Mouse (Mus musculus): Measurements from ENCODE around the gene Baz2b. TPM values are rescaled to one million over a fixed set of nuclear protein-coding genes. Genes with fewer than 3 reads are reported as not detected.
"Not testable (repeated sequence)": the region's sequence is repeated elsewhere in the genome, so short reads cannot be mapped to it uniquely, and the experiment has no call there.

Baz2b gene
- total RNA-seq, 2 experiments from 2014 or later, result 23.4 to 27.8 TPM

DNA sequence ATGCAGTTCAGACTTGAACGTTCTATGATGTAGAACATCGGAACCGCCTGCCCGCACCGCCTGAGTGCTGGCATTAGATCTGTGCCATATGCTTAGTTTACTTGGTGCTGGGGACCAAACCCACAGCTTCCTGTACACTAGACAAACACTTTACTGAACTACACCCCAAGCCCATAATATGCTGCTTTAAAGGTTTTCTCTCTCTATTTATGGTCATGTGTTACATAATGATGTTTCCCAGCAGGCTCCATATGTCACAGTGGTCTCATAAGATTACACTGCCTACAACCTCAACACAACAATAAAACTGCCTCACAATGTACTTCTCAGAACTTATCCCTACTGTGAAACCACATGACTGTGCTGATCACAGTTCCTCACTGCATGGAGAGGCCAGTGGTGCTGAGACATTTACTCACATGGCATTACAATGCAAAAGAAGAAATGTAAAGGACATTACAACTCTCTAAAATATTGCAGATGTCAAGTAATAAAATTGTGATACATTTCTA, 9.5 kb downstream of the Baz2b start:
- DNase-seq, result no peak

DNA sequence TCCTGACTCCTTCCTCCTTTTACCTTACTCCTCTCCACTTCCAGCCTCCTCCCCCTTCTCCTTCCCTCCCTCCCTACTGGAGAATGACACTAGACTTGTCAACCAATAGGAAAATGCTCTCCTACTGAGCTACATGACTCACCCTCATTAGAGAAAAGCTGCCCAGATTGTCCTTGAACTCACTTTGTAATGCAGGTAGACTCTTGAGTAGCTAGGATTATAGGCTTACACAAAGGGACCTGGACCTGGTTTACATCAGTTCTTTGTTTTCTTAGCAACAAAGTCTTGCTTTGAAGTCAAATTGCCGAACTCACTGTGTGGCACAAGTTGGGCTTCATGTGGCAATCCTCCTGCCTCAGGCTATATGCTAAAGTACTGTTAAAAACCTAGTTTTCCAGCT, 12.8 kb downstream of the Baz2b start:
- no peak for DNase-seq

GRCm38 (mm10) chr2:60181696-60182095, 27.9 kb downstream of the Baz2b start:
- no peak for DNase-seq

DNA sequence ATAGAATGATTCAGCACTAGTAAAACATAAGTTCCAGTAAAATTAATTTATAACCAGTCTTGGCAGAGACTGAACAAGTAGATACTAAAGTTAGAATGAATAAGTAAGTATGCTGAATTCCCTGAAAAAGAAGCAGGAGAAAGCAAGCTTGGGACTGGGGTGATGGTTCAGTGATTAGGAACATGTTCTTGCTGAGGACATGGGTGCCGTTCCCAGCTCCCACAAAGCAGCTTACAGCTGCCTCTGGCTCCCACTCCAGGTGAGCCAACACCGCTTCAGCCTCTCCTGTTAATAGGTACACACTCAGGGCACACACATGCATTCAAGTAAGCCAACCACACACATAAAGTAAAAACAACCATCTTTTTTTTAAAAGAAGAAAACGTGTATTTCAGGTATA, 32.1 kb downstream of the Baz2b start:
- no peak for DNase-seq

DNA sequence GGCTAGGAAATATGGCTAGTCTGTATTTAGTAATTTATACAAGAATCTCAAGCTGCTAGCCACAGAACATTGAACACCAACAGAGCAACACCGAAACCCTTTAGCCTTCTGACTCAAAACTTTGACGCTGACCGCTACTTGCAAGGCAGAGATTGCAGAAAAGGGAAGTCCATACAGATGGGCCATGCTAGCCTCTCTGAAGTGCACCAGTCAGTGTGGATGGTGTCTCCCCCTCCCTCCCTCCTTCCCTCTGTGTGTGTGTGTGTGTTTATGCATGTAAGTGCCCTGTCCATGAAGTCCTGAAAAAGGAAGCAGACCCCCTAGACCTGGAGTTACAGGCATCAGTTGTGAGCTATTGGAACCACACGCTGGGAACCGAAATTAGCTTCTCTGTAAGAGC, 33.6 kb downstream of the Baz2b start:
- no peak for DNase-seq

DNA sequence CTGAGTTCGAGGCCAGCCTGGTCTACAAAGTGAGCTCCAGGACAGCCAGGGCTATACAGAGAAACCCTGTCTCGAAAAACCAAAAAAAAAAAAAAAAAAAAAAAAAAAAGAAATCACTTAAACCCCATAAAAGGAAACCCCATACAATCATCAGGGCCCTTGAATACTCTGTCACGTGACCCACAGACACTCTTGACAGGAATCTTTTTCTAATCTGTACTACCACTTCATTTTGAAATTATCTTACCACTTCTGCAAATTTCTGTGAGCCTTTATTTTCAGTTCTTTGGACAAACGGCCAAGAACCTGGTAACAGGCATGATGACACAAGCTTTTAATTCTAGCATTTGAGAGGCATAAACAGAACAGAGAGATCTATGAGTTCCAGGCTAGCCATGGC, 34.6 kb downstream of the Baz2b start:
- no peak for DNase-seq

DNA sequence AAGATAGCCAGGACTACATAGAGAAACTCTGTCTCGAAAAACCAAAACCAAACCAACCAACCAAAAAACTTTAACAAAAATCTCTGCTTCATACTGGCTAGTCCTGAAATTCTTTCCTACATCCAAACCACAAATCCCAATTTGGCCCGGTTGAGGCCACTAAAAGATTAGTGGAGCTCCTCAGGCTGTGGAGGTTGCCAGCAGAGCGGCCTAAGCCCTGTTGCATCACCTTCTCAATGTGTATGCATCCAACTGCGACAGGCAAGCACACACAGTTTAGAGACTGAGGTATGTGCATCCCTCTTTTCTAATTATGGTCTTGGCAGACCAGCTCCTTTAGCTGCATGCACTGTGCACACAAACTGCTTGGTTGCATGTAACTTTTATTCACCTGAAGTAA, 36.0 kb downstream of the Baz2b start:
- no peak for DNase-seq

GRCm38 (mm10) chr2:60173190-60173589, 36.4 kb downstream of the Baz2b start:
- no peak for DNase-seq

DNA sequence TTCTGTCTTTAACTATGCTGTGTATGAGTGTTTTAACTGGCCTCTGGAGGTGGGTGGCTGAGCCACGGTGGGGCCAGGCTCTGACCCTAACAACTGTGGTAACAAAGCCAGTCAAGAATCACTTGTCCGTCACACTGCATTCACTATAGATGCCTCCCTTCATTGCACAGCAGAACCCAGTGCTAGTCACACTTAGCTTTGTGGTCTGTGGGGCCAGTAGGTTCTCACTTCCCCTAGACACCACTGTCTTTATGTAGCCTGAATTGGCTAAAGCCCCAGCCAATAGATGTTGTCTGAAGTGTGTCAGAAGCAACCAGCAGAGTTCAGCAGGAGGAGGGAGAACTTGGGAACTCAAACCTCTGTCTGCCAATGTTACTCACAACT, 37.1 kb downstream of the Baz2b start:
- no peak for DNase-seq

- peak; percentile 14 for DNase-seq
These were observed 37.7 kb downstream of the Baz2b start for GRCm38 (mm10) chr2:60171786-60172530.

DNA sequence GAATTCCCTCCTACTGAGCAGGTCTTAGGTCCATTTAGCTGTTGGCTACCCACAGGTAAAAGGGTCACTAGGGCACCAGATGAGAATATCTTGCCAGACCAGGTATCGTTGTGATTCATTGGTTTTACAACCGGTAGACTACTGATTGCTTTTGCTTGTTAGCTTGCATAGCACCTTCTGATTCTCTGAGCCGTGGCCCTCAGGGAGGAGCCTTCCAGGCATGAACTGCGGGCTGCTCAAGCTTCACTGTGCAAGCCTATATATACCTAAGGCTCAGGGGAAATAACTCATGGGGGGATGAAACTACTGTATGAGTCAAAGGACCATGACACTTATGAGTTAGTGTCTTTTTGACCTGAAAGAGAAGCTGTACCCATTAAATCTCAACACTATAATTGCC, 42.8 kb downstream of the Baz2b start:
- no peak for DNase-seq

GRCm38 (mm10) chr2:60165679-60166078, 44.0 kb downstream of the Baz2b start:
- DNase-seq, result no peak

DNA sequence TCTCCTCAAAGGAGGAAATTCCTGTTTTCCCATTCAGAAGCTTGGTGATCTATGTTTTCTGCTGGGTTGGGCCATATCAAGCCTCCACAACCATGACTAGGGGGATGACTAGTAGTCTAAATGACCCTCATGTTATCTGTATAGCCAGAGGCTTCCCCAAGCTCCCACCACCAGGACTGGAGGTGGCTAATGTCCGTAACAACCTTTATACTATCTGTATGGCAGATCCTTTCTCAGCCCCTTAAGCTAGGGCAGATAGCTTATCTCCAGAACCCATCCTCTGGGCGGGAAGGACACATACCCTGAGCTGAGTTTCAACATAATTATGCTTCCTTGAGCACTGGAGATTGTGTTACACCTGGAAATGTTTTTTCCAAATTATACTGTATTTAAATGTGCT, 45.9 kb downstream of the Baz2b start:
- no peak for DNase-seq

DNA sequence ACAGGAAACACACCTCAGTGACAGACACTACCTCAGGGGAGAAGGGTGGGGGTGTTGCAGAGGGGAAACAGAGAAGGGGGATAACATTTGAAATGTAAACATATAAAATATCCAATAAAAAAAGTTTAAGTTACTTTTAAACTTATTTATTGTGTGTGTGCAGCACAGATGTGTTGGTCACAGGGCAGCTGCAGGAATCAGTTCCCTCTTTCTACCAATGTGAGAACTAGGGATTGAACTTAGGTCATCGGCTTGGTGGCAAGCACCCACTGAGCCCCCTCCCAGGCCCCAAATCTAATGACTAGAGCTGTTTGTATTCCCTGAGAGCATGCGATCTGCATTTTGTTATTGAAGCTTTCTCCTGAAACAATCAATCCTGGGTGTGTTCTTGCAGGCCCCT, 57.2 kb downstream of the Baz2b start:
- no peak for DNase-seq

- DNase-seq, result no peak
These were observed 61.0 kb downstream of the Baz2b start for GRCm38 (mm10) chr2:60148651-60149050.

GRCm38 (mm10) chr2:60147428-60147827, 62.2 kb downstream of the Baz2b start:
- DNase-seq, result no peak

GRCm38 (mm10) chr2:60145742-60146141, 63.9 kb downstream of the Baz2b start:
- no peak for DNase-seq

GRCm38 (mm10) chr2:60143383-60143782, 66.3 kb downstream of the Baz2b start:
- no peak for DNase-seq

DNA sequence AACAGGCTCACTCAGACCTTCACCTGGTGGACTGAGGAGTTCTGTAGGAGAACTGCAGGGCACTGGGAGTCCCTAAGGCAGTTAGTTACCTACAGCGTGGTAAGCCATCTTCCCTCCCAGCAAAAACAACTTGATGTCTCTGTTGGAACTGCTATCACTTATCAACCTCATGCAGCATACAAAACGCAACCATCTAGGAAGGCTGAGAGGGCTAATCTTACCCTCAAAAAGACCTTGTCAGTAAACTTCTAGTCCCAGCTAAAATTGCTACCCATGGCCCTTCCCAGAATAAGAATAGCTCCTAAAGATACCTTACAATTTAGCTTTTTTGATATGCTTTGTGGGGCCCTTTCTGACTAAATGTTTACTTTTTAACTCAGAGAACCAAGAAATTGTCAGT, 67.4 kb downstream of the Baz2b start:
- no peak for DNase-seq

DNA sequence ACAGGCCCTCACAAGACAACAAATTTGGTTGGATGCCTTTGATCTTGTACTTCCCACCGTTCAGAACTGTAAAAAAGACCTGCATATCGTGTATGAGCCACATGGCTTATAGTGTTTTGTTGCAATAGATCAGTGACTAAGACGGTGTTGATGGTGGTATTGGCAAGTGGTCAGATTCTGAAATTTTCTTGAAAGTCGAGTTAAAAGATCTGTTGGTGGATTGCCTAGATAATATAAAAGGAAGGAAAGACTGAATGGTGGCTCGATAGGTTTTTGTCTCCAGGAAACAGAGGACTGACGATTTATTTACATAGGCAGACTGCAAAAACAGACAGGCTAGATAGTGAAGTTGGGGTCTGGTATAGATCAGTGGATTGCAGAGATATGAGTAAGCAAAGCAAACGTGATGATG, 70.9 kb downstream of the Baz2b start:
- no peak for DNase-seq

GRCm38 (mm10) chr2:60135796-60136195, 73.8 kb downstream of the Baz2b start:
- no peak for DNase-seq

DNA sequence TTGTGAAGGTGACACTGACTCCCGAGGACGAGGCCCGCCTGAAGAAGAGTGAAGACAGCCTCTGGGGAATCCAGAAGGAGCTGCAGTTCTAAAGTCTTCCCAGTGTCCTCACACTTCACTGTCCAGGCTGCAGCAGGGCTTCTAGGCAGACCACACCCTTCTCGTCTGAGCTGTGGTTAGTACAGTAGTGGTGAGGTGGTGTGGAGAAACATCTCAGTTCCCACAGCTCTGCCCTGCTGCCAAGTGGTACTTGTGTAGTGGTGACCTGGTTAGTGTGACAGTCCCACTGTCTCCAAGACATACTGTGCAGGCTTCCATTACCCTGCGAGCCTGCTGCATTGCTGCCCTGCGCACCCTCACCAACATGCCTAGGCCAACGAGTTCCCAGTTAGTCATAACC, 74.7 kb downstream of the Baz2b start:
- not testable (repeated sequence) for DNase-seq

DNA sequence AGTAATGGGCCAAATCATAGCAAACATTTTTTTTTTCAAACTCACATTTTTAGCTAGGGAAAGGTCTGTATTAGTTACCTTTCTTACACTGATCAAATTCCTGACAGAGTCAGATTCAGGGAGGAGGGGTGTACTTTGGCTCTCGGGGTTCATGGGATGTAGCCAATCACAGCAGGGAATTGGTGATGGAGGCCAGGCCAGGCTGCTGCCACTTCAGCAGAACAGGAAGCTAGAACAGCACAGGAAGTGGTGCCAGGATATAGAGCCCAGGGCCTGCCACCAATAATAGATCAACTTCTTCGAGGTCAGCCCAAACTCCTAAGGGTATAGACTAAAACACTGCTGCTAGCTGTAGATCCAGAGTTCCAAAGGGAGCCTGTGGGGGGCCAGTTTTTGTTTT, 76.6 kb downstream of the Baz2b start:
- DNase-seq, result no peak

DNA sequence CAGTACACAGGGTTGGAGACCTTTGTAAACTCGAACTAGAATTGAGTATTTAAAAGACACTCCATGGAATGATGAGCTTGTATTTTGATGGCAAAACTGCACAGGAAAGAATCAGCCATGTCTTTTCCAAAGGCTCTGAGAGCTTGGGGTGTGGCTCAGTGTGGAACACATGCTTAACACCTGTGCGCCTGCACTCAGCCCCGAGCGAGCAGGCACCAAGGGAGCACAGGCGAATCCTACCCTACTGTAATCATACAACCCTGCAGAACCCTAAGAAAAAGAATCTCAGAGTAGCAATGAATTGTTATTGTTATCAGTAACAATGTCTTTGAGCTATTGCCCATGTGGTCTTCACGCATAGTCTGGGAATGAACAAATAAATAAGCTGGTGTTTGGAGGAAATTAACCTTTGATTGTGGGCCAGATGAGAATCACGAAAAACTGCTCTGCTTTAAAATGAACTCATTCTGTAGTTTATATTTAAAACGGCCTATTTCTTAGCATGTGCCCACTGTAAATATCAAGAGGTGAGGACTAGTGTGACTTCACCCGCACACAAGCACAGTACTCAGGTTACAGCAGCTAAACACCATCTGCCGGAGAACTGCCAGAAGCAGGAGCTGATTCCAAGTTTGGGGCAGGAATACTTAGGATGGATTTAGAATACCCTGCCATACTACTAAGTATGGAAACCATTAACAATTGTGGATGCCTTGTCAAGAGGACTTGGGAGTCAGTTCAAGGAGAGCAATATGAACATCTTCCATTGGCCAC, 77.2 kb downstream of the Baz2b start:
- peak; percentile 41 for DNase-seq

Data from gastrocnemius, postnatal 25 days (tissue).